Mouse (Mus musculus): Measurements from ENCODE around the gene Tk2.

- TF ChIP-seq ZNF384 (IDR thresholded peaks at IDR 0.05; ENCODE audit: low read depth, low read length) (no peak), CHD2 (IDR thresholded peaks at IDR 0.05; ENCODE audit: low read depth, low read length) (no peak), HCFC1 (IDR thresholded peaks at IDR 0.05; ENCODE audit: borderline replicate concordance, insufficient read depth, low read length) (no peak)
Measured at GRCm38 (mm10) chr8:104294396-104294795, 46.0 kb upstream of the Tk2 start.

Data from ES-E14 (cell line).